Mouse (Mus musculus) forebrain, embryonic 11.5 days (tissue): ENCODE data around the gene Ap3d1. TPM values are rescaled to one million over a fixed set of nuclear protein-coding genes. Genes with fewer than 3 reads are reported as not detected.

Experiments used
- ATAC-seq: fragments of 200-750 bp; cut with Nextera tagmentation; replicated peaks from 2 replicates; pipeline ENCODE4 v1.8.0; 2017; ENCODE audit warnings: moderate TSS enrichment; ENCODE audit not compliant: low FRiP score
- DNase-seq: peaks from one replicate; pipeline ENCODE4 v3.0.0-alpha.2; 2017; ENCODE audit warnings: low spot score
- H3K27ac ChIP-seq: fragments of 300-500 bp; sonication (generic); 2 replicates; pipeline ENCODE4 v1.5.1; 2014; ENCODE audit warnings: low read depth, low read length
- H3K27me3 ChIP-seq: fragments of 300-500 bp; sonication (generic); 2 replicates; pipeline ENCODE4 v1.6.1; 2014; ENCODE audit warnings: mild to moderate bottlenecking, low read length, mixed read lengths; ENCODE audit not compliant: control insufficient read depth, insufficient read depth
- H3K36me3 ChIP-seq: fragments of 300-500 bp; sonication (generic); 2 replicates; pipeline ENCODE4 v1.6.1; 2014; ENCODE audit warnings: mild to moderate bottlenecking, low read length, moderate library complexity, mixed read lengths; ENCODE audit not compliant: control insufficient read depth, insufficient read depth
- H3K4me1 ChIP-seq: fragments of 300-500 bp; sonication (generic); replicated peaks from 2 replicates; pipeline ENCODE4 v1.6.1; 2014; ENCODE audit warnings: low read length, mixed read lengths; ENCODE audit not compliant: control insufficient read depth, insufficient read depth
- H3K4me2 ChIP-seq: fragments of 300-500 bp; sonication (generic); 2 replicates; pipeline ENCODE4 v1.6.1; 2014; ENCODE audit warnings: low read depth, mild to moderate bottlenecking, low read length, moderate library complexity, mixed read lengths; ENCODE audit not compliant: severe bottlenecking
- H3K4me3 ChIP-seq: fragments of 300-500 bp; sonication (generic); 2 replicates; pipeline ENCODE4 v1.5.1; 2014; ENCODE audit warnings: low read depth, low read length
- H3K9ac ChIP-seq: fragments of 300-500 bp; sonication (generic); 2 replicates; pipeline ENCODE4 v1.6.1; 2014; ENCODE audit warnings: low read length
- H3K9me3 ChIP-seq: fragments of 300-500 bp; sonication (generic); 2 replicates; pipeline ENCODE4 v1.6.1; 2016; ENCODE audit warnings: low read length, mixed read lengths; ENCODE audit not compliant: control insufficient read depth
- WGBS: fragments of 180-500 bp; shearing (Covaris S2); extraction: QIAGEN DNeasy Blood & Tissue Kit; methylation state at CpG from one replicate; pipeline ENCODE4 v1.1.7; 2014; 5-methylcytosine and 5-hydroxymethylcytosine counted together
- polyA plus RNA-seq: library from polyadenylated mRNA; unstranded; fragments of >200 nt; fragmentation: Nextera tagmentation; extraction: Ambion mirVana; gene quantifications from 2 replicates; pipeline ENCODE4 v1.2.1, GENCODE M21; 2014

Ap3d1 gene
- polyA plus RNA-seq, 1 experiment from 2014 or later: 84.2 TPM

- Histone ChIP-seq H3K27ac (no peak overlapping the region), H3K9me3 (no peaks in the 10 kb centered on the region), H3K4me3 (no peak overlapping the region), H3K27me3 (no peaks in the 10 kb centered on the region), H3K4me1 (no peaks in the 10 kb centered on the region), H3K36me3 (peaks cover 11% of the 10 kb centered on the region), H3K9ac (no peak overlapping the region), H3K4me2 (no peak overlapping the region)
- 52% methylated on average over 5 of the region's 5 CpGs for WGBS
- ATAC-seq (no peak), DNase-seq (no peak)
Observed at GRCm38 (mm10) chr10:80687850-80688249, 54.2 kb downstream of the Ap3d1 start.

GRCm38 (mm10) chr10:80686617-80687016, 55.4 kb downstream of the Ap3d1 start:
- Histone ChIP-seq H3K9ac (no peak overlapping the region), H3K27ac (no peak overlapping the region), H3K4me3 (no peak overlapping the region), H3K27me3 (no peaks in the 10 kb centered on the region), H3K4me1 (no peaks in the 10 kb centered on the region), H3K4me2 (no peak overlapping the region), H3K36me3 (peaks cover 11% of the 10 kb centered on the region), H3K9me3 (no peaks in the 10 kb centered on the region)
- 94% methylated on average over 3 of the region's 3 CpGs for WGBS
- no peak for DNase-seq
- ATAC-seq: no peak

- Histone ChIP-seq H3K36me3 (peaks cover 11% of the 10 kb centered on the region), H3K9ac (no peak overlapping the region), H3K4me1 (no peaks in the 10 kb centered on the region), H3K27me3 (no peaks in the 10 kb centered on the region), H3K27ac (no peak overlapping the region), H3K9me3 (no peaks in the 10 kb centered on the region), H3K4me2 (no peak overlapping the region), H3K4me3 (no peak overlapping the region)
- 90% methylated on average over 4 of the region's 4 CpGs for WGBS
- no peak for ATAC-seq
- no peak for DNase-seq
Observed at GRCm38 (mm10) chr10:80684984-80685383, 57.1 kb downstream of the Ap3d1 start.

- no peak overlapping the region for H3K27ac ChIP-seq
- no peaks in the 10 kb centered on the region for H3K9me3 ChIP-seq
- H3K27me3 ChIP-seq: no peaks in the 10 kb centered on the region
- no peaks in the 10 kb centered on the region for H3K4me1 ChIP-seq
- no peak overlapping the region for H3K9ac ChIP-seq
- H3K36me3 ChIP-seq: peaks cover 4% of the 10 kb centered on the region
- H3K4me2 ChIP-seq: no peak overlapping the region
- no peak overlapping the region for H3K4me3 ChIP-seq
- 49% methylated on average over 6 of the region's 6 CpGs for WGBS
- DNase-seq: no peak
- no peak for ATAC-seq
Observed at GRCm38 (mm10) chr10:80684214-80684613, 57.9 kb downstream of the Ap3d1 start.

GRCm38 (mm10) chr10:80683647-80684046, 58.4 kb downstream of the Ap3d1 start:
- no peaks in the 10 kb centered on the region for H3K27me3 ChIP-seq
- 0 out of 2 replicates have a peak, but pooled peaks cover 2% of the 10 kb centered on the region for H3K36me3 ChIP-seq
- peaks cover 4% of the 10 kb centered on the region; the same call in 1 of the 2 replicates for H3K4me1 ChIP-seq
- H3K4me3 ChIP-seq: no peak overlapping the region
- H3K9ac ChIP-seq: no peak overlapping the region
- 100% methylated on average over 1 of the region's 1 CpGs for WGBS
- H3K27ac ChIP-seq: no peak overlapping the region
- no peak overlapping the region for H3K4me2 ChIP-seq
- DNase-seq (no peak), ATAC-seq (no peak)
- no peaks in the 10 kb centered on the region for H3K9me3 ChIP-seq

- no peaks in the 10 kb centered on the region for H3K27me3 ChIP-seq
- peaks cover 16% of the 10 kb centered on the region; the same call in 1 of the 2 replicates for H3K4me1 ChIP-seq
- no peak overlapping the region for H3K9ac ChIP-seq
- no peak overlapping the region for H3K4me3 ChIP-seq
- 0 out of 2 replicates have a peak, but pooled peaks cover 2% of the 10 kb centered on the region for H3K36me3 ChIP-seq
- no peak overlapping the region for H3K27ac ChIP-seq
- H3K9me3 ChIP-seq: no peaks in the 10 kb centered on the region
- DNase-seq (no peak), ATAC-seq (no peak)
- 94% methylated on average over 6 of the region's 6 CpGs for WGBS
- no peak overlapping the region for H3K4me2 ChIP-seq
Observed at GRCm38 (mm10) chr10:80682003-80682402, 60.1 kb downstream of the Ap3d1 start.

GRCm38 (mm10) chr10:80680260-80680696, 61.8 kb downstream of the Ap3d1 start:
- H3K9ac ChIP-seq: no peak overlapping the region
- 83% methylated on average over 2 of the region's 2 CpGs for WGBS
- no peak for ATAC-seq

GRCm38 (mm10) chr10:80679556-80680259, 62.4 kb downstream of the Ap3d1 start:
- H3K27ac ChIP-seq: no peak overlapping the region
- no peaks in the 10 kb centered on the region for H3K36me3 ChIP-seq
- H3K4me1 ChIP-seq: peaks cover 21% of the 10 kb centered on the region
- no peaks in the 10 kb centered on the region for H3K27me3 ChIP-seq
- DNase-seq (no peak), ATAC-seq (no peak)
- H3K9me3 ChIP-seq: no peaks in the 10 kb centered on the region
- no peak overlapping the region for H3K4me2 ChIP-seq
- no peak overlapping the region for H3K4me3 ChIP-seq
- H3K9ac ChIP-seq: no peak overlapping the region
- 72% methylated on average over 9 of the region's 9 CpGs for WGBS

More at GRCm38 (mm10) chr10:80680260-80680696, 61.8 kb downstream of the Ap3d1 start:
- no peaks in the 10 kb centered on the region for H3K36me3 ChIP-seq
- H3K4me3 ChIP-seq: no peak overlapping the region
- H3K9me3 ChIP-seq: no peaks in the 10 kb centered on the region
- no peak for DNase-seq
- H3K4me1 ChIP-seq: peaks cover 19% of the 10 kb centered on the region; the same call in 1 of the 2 replicates
- H3K27ac ChIP-seq: no peak overlapping the region
- H3K27me3 ChIP-seq: no peaks in the 10 kb centered on the region
- no peak overlapping the region for H3K4me2 ChIP-seq
